Mouse (Mus musculus): ENCODE results near the gene Gm10837. TPM values are rescaled to one million over a fixed set of nuclear protein-coding genes. Genes with fewer than 3 reads are reported as not detected.

Gene Gm10837
- polyA plus RNA-seq, 1 experiment = not detected

GRCm38 (mm10) chr14:122534017-122534924 lies 43.9 kb downstream of the Gm10837 start, which contains the start of gene Pcca:
TSS of gene Pcca (plus strand) at chr14:122534324.
- no peaks in the 10 kb centered on the region for H3K4me1 ChIP-seq (ENCODE audit: control insufficient read depth, insufficient read depth, insufficient read length)
- peak; percentile 72 to 95 for DNase-seq (ENCODE audit: low read depth in 1 of 2, low spot score in 2 of 2)
- no peaks in the 10 kb centered on the region for H3K27me3 ChIP-seq (ENCODE audit: control insufficient read depth, insufficient read depth, low read length)
- no peaks in the 10 kb centered on the region for H3K36me3 ChIP-seq (ENCODE audit: control insufficient read depth, insufficient read depth, low read length)
- H3K4me3 ChIP-seq (ENCODE audit: extremely low read depth, insufficient read depth, insufficient read length) = peak within 1 kb of the TSS; percentile 87
- peak within 1 kb of the TSS; percentile 15; the same call in 1 of the 2 replicates for H3K27ac ChIP-seq (ENCODE audit: insufficient read depth, low read length)
- TF ChIP-seq CTCF (IDR thresholded peaks at IDR 0.05; ENCODE audit: extremely low read depth, insufficient read depth, insufficient read length, insufficient replicate concordance) (no peak), POLR2A (IDR thresholded peaks at IDR 0.05; ENCODE audit: low read depth, low read length) (no peak)
- 3% methylated on average over 54 of the region's 54 CpGs for WGBS

GRCm38 (mm10) chr14:122535986-122536385 lies 45.6 kb downstream of the Gm10837 start:
- H3K4me1 ChIP-seq (ENCODE audit: control insufficient read depth, insufficient read depth, insufficient read length) = no peaks in the 10 kb centered on the region
- WGBS = 86% methylated on average over 1 of the region's 1 CpGs
- no peaks in the 10 kb centered on the region for H3K36me3 ChIP-seq (ENCODE audit: control insufficient read depth, insufficient read depth, low read length)
- no peak overlapping the region for H3K4me3 ChIP-seq (ENCODE audit: extremely low read depth, insufficient read depth, insufficient read length)
- no peak for TF ChIP-seq POLR2A (IDR thresholded peaks at IDR 0.05; ENCODE audit: low read depth, low read length)
- TF ChIP-seq CTCF (IDR thresholded peaks at IDR 0.05; ENCODE audit: extremely low read depth, insufficient read depth, insufficient read length, insufficient replicate concordance) = no peak
- H3K27ac ChIP-seq (ENCODE audit: insufficient read depth, low read length) = no peak overlapping the region
- H3K27me3 ChIP-seq (ENCODE audit: control insufficient read depth, insufficient read depth, low read length) = no peaks in the 10 kb centered on the region
- DNase-seq (ENCODE audit: low read depth in 1 of 2, low spot score in 2 of 2) = no peak

Other genes starting within 250 kb of the Gm10837 start
- not detected in 2 replicates for gene Gm5089, start 39.5 kb upstream of the Gm10837 start, polyA plus RNA-seq (2012; rRNA removed)
- gene Zic5, start 24.9 kb upstream of the Gm10837 start, polyA plus RNA-seq (2012; rRNA removed) = not detected in 2 replicates
- gene Zic2, start 15.2 kb upstream of the Gm10837 start, polyA plus RNA-seq (2012; rRNA removed) = not detected in 2 replicates
- 2.6 and 4.8 TPM in 2 replicates for gene Pcca, start 43.7 kb downstream of the Gm10837 start, polyA plus RNA-seq (2012; rRNA removed)